17 mouse cellular contexts compared by ENCODE assay signal in the genomic region with DNA sequence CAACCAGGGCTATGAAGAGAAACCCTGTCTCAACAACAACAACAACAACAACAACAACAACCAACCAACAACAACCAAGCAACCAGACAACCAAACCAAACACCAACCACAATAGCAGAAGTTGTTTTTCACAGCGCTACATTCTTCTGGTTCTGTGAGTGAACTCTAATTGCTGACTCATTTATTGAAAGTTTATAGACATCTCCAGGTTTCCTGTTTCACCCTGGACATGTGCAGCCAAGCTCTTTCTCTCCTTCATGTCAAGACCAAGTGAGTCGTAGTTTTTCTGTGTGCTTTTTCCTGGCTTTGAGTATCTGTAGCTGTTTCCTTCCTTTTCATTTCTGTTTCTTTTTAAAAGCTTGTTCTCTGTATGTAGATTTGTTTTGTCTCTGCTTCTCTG.
A peak's percentile ranks its signal among the peaks of the same experiment; 100 is the strongest.
DNase-seq lines count a peak whose midpoint lies in the region; ATAC-seq and TF ChIP-seq lines count a peak whose summit lies in the region.
"Had no signal": no experiment of that assay in that cellular context is flagged by ENCODE, and none has a peak within 500 bp of the region (broad histone marks: within the 10 kb centered on the region; RNA-seq: fewer than 3 reads in every experiment).

No protein-coding gene starts in this region.

- H3K27me3 ChIP-seq in kidney, adult 2 months (replicated peaks; ENCODE audit: control insufficient read depth, insufficient read depth, low read length) = no peaks in the 10 kb centered on the region
- no peaks in the 10 kb centered on the region for H3K27me3 ChIP-seq in Patski
- no peaks in the 10 kb centered on the region; the same call in 1 of the 2 replicates for H3K27me3 ChIP-seq in thymus, adult 2 months (ENCODE audit: control insufficient read depth, insufficient read depth, low read length)
- H3K27me3 ChIP-seq: forebrain, embryonic 13.5 days; liver, embryonic 12.5 days; stomach, embryonic 15.5 days had no signal

- POLR2A ChIA-PET in Patski (lab: Charles Lee) = no interaction called here

- DNase-seq in kidney, adult 2 months = peak; percentile 32
- no peak for DNase-seq in kidney, postnatal 36 days
- peak; percentile 61 for DNase-seq in A20 (ENCODE audit: low read depth, low spot score)
- DNase-seq in Patski (ENCODE audit: low read depth, low spot score) = no peak
- DNase-seq in thymus, adult 2 months = no peak
- DNase-seq in frontal cortex, postnatal 14 days (ENCODE audit: low spot score in 2 of 2) = no peak
- DNase-seq in adrenal gland, postnatal 10 days = no peak
- DNase-seq: adrenal gland, postnatal 14 days; cerebellum, postnatal 25 days; gastrocnemius, adult 2 months; heart, postnatal 14 days; lung, postnatal 10 days had no signal

- peak overlapping the region; percentile 91 for H3K27ac ChIP-seq in kidney, adult 2 months (ENCODE audit: insufficient read depth, low read depth, low read length)
- no peak overlapping the region for H3K27ac ChIP-seq in thymus, adult 2 months (ENCODE audit: control insufficient read depth, insufficient read depth, low read length)
- H3K27ac ChIP-seq: forebrain, embryonic 13.5 days; gastrocnemius, adult 2 months; liver, embryonic 12.5 days; stomach, embryonic 15.5 days had no signal

- CTCF ChIA-PET in Patski (lab: Charles Lee) = interaction anchor here (0.9 to 2.7 kb wide), 4 partner anchors 11 to 45 kb away, joined by 3 to 7 read pairs (median 5); no protein-coding TSS in a partner anchor

- no peaks in the 10 kb centered on the region for H3K36me3 ChIP-seq in kidney, adult 2 months (ENCODE audit: control insufficient read depth, insufficient read depth, low read length)
- no peaks in the 10 kb centered on the region for H3K36me3 ChIP-seq in thymus, adult 2 months (ENCODE audit: control insufficient read depth, insufficient read depth, low read length)
- H3K36me3 ChIP-seq: liver, embryonic 12.5 days; stomach, embryonic 15.5 days had no signal

- H3K4me1 ChIP-seq in kidney, adult 2 months (ENCODE audit: control insufficient read depth, insufficient read depth, low read length) = peaks cover 37% of the 10 kb centered on the region
- H3K4me1 ChIP-seq in thymus, adult 2 months (replicated peaks; ENCODE audit: control insufficient read depth, insufficient read depth, low read length) = peaks cover 16% of the 10 kb centered on the region
- H3K4me1 ChIP-seq: stomach, embryonic 15.5 days had no signal

- 35% methylated on average over 2 of the region's 2 CpGs for WGBS in kidney, adult 2 months
- WGBS in thymus, adult 2 months = 21% methylated on average over 2 of the region's 2 CpGs

- H3K4me3 ChIP-seq in kidney, adult 2 months (ENCODE audit: insufficient read depth, low read depth, low read length) = no peak overlapping the region
- H3K4me3 ChIP-seq in thymus, adult 2 months (ENCODE audit: control insufficient read depth, insufficient read depth, low read length) = no peak overlapping the region
- H3K4me3 ChIP-seq: forebrain, embryonic 13.5 days; gastrocnemius, adult 2 months; liver, embryonic 12.5 days; stomach, embryonic 15.5 days had no signal

- no peak for TF ChIP-seq CTCF in kidney, adult 2 months (conservative IDR thresholded peaks at IDR 0.05; ENCODE audit: insufficient read depth, insufficient read length, low read depth, low read length)
- no peak for TF ChIP-seq CTCF in Patski (IDR thresholded peaks at IDR 0.05)
- TF ChIP-seq CTCF in thymus, adult 2 months (IDR thresholded peaks at IDR 0.05; ENCODE audit: borderline replicate concordance, control insufficient read depth, extremely low read depth, insufficient read depth, low read length, poor library complexity) = no peak

- in situ Hi-C loops in Patski (cut with MboI; ENCODE audit: low pct_unique_long_range_greater_than_20kb) = no loop called here

- peak; percentile 19 for ATAC-seq in Patski
- ATAC-seq in megakaryocyte progenitor cell, adult 5-6 weeks (replicated peaks; ENCODE audit: poor library complexity) = peak; percentile 67
- ATAC-seq: forebrain, embryonic 13.5 days; hindbrain, embryonic 16.5 days; liver, embryonic 12.5 days had no signal

- no peak for TF ChIP-seq POLR2A in kidney, adult 2 months (IDR thresholded peaks at IDR 0.05; ENCODE audit: low read depth, low read length)
- no peak for TF ChIP-seq POLR2A in thymus, adult 2 months (IDR thresholded peaks at IDR 0.05; ENCODE audit: control insufficient read depth, extremely low read depth, insufficient read depth, low read length, poor library complexity)

Comparison
In these comparisons a context has a peak if more than half of its experiments do, and no peak if none do; other contexts are left out.
1. DNase-seq: peak in kidney, adult 2 months (single experiment) and A20 (single experiment); none in kidney, postnatal 36 days (0 of 2), Patski (single experiment), thymus, adult 2 months (single experiment), frontal cortex, postnatal 14 days (0 of 2) and adrenal gland, postnatal 10 days (single experiment).